9 mouse cellular contexts compared by ENCODE assay signal in the genomic region with DNA sequence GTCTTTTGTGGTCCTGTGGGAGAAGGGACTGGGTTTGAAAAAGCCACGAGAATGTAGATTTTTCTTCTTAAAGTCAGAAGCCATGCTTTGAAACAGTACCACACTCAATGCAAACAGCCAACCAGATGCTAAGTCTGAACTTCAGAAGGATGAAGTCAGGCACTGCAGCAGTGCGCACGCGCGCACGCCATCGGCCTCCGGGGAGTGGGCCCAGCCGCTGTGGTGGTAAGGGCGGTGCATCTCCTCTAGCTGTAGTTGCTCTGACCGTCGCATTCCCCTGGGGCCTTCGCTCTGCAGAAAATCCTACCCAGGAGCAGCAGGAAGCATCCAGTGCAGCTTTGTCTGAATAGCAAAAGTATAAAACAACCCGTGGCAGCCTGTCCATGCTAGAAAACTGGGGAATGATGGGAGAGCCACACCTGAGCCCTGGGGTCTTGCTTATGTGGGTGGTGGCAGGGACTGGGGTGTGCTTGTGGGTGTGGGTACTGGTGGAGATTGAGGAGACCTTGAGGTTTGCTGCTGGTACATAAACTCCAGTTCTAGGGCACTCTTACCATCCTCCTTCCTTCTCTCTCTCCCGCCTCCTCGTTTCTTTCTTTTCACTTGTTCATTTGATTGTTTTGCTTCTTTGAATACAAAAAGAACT. TPM values are rescaled to one million over a fixed set of nuclear protein-coding genes. Genes with fewer than 3 reads are reported as not detected.
DNase-seq lines count a peak whose midpoint lies in the region; ATAC-seq lines count a peak whose summit lies in the region.
"Had no signal": no experiment of that assay in that cellular context is flagged by ENCODE, and none has a peak within 500 bp of the region (broad histone marks: within the 10 kb centered on the region; RNA-seq: fewer than 3 reads in every experiment).

No protein-coding gene starts in this region.

- H3K27me3 ChIP-seq in heart, embryonic 10.5 days (ENCODE audit: insufficient read depth, poor library complexity, severe bottlenecking): peaks cover 17% of the 10 kb centered on the region
- no peaks in the 10 kb centered on the region for H3K27me3 ChIP-seq in forebrain, embryonic 16.5 days (replicated peaks; ENCODE audit: control insufficient read depth, insufficient read depth, low read length)
- H3K27me3 ChIP-seq in midbrain, embryonic 14.5 days (ENCODE audit: control insufficient read depth, insufficient read depth, low read length): no peaks in the 10 kb centered on the region

- peak; percentile 88 for ATAC-seq in forebrain, embryonic 16.5 days
- peak; percentile 88 for ATAC-seq in midbrain, embryonic 14.5 days (ENCODE audit: low FRiP score, low TSS enrichment)
- no peak for ATAC-seq in megakaryocyte progenitor cell, adult 5-6 weeks (replicated peaks; ENCODE audit: poor library complexity)
- no peak for ATAC-seq in erythroid progenitor cell, adult 5-6 weeks (replicated peaks; ENCODE audit: low FRiP score, poor library complexity, severe bottlenecking)

- WGBS in heart, embryonic 10.5 days: 45% methylated on average over 16 of the region's 16 CpGs
- 17% methylated on average over 16 of the region's 16 CpGs for WGBS in forebrain, embryonic 16.5 days
- 17% methylated on average over 16 of the region's 16 CpGs for WGBS in midbrain, embryonic 14.5 days

- DNase-seq in heart, embryonic 10.5 days (ENCODE audit: low spot score): no peak
- DNase-seq in heart, adult 18-20 months: no peak
- DNase-seq in ES-CJ7 (ENCODE audit: low read depth, low spot score): peak; percentile 67
- DNase-seq in midbrain, embryonic 14.5 days: peak; percentile 88
- DNase-seq in spleen, postnatal 10 days (ENCODE audit: low spot score in 2 of 2): no peak

- H3K4me2 ChIP-seq in forebrain, embryonic 16.5 days (ENCODE audit: low read length): peak overlapping the region; percentile 46
- H3K4me2 ChIP-seq in midbrain, embryonic 14.5 days (ENCODE audit: low read length): peak overlapping the region; percentile 52

- H3K9me3 ChIP-seq in heart, embryonic 10.5 days: no peaks in the 10 kb centered on the region
- H3K9me3 ChIP-seq in forebrain, embryonic 16.5 days (ENCODE audit: control insufficient read depth, low read length): no peaks in the 10 kb centered on the region
- no peaks in the 10 kb centered on the region for H3K9me3 ChIP-seq in midbrain, embryonic 14.5 days (ENCODE audit: control insufficient read depth, low read length)

- H3K9ac ChIP-seq in forebrain, embryonic 16.5 days (replicated peaks; ENCODE audit: low read depth, low read length): peak overlapping the region; percentile 47
- H3K9ac ChIP-seq in midbrain, embryonic 14.5 days (replicated peaks; ENCODE audit: low read length): peak overlapping the region; percentile 52

- H3K27ac ChIP-seq in heart, embryonic 10.5 days: no peak overlapping the region
- H3K27ac ChIP-seq in forebrain, embryonic 16.5 days (ENCODE audit: low read length): peak overlapping the region; percentile 26; the same call in 1 of the 2 replicates
- peak overlapping the region; percentile 84 for H3K27ac ChIP-seq in midbrain, embryonic 14.5 days (replicated peaks; ENCODE audit: low read depth, low read length)

- H3K36me3 ChIP-seq in heart, embryonic 10.5 days: no peaks in the 10 kb centered on the region
- H3K36me3 ChIP-seq in forebrain, embryonic 16.5 days (ENCODE audit: control insufficient read depth, insufficient read depth): no peaks in the 10 kb centered on the region
- no peaks in the 10 kb centered on the region for H3K36me3 ChIP-seq in midbrain, embryonic 14.5 days (ENCODE audit: control insufficient read depth, insufficient read depth, low read length)

- H3K4me3 ChIP-seq in heart, embryonic 10.5 days: peak overlapping the region; percentile 2; the same call in 1 of the 2 replicates
- H3K4me3 ChIP-seq in forebrain, embryonic 16.5 days (replicated peaks; ENCODE audit: low read length): peak overlapping the region; percentile 28
- peak overlapping the region; percentile 21 for H3K4me3 ChIP-seq in midbrain, embryonic 14.5 days (replicated peaks; ENCODE audit: low read depth, low read length)
- H3K4me3 ChIP-seq: myocyte had no signal

- 0 out of 2 replicates have a peak, but pooled peaks cover 5% of the 10 kb centered on the region for H3K4me1 ChIP-seq in heart, embryonic 10.5 days
- peaks cover 4% of the 10 kb centered on the region for H3K4me1 ChIP-seq in forebrain, embryonic 16.5 days (replicated peaks; ENCODE audit: control insufficient read depth, insufficient read depth, low read length)
- peaks cover 20% of the 10 kb centered on the region for H3K4me1 ChIP-seq in midbrain, embryonic 14.5 days (ENCODE audit: control insufficient read depth, insufficient read depth, low read length)

RNA-seq across cellular contexts. Expression of gene Phactr3, which starts 56.6 kb away (rescaled TPM):
- 10.8 and 14.0 TPM in 2 replicates for polyA plus RNA-seq in heart, embryonic 10.5 days (2016; fragmentation: Nextera tagmentation; extraction: Ambion mirVana)
- total RNA-seq in heart, adult 18-20 months (2021): under 1 TPM; 0.69 to 0.94 TPM
- 59.8 and 71.8 TPM in 2 replicates for polyA plus RNA-seq in forebrain, embryonic 16.5 days (2015; fragmentation: Nextera tagmentation; extraction: Ambion mirVana)
- polyA plus RNA-seq in midbrain, embryonic 14.5 days (2014; fragmentation: Nextera tagmentation; extraction: Ambion mirVana): 62.5 and 79.2 TPM in 2 replicates
- total RNA-seq in megakaryocyte progenitor cell, adult 5-6 weeks (2015): 0.05 TPM in 1 of 2 replicates, not detected in the other
- not detected in 2 replicates for total RNA-seq in megakaryocyte progenitor cell, adult 5-6 weeks (2017)
- total RNA-seq in erythroid progenitor cell, adult 5-6 weeks (2015; ENCODE audit: low replicate concordance): not detected in 2 replicates
- not detected in 2 replicates for total RNA-seq in erythroid progenitor cell, adult 5-6 weeks (2017; ENCODE audit: low replicate concordance)
- polyA plus RNA-seq: myocyte had no signal

Comparison
In these comparisons a context has a peak if more than half of its experiments do, and no peak if none do; other contexts are left out.
1. DNase-seq: peak in ES-CJ7 (single experiment) and midbrain, embryonic 14.5 days (single experiment); none in heart, embryonic 10.5 days (single experiment), heart, adult 18-20 months (0 of 2) and spleen, postnatal 10 days (0 of 2).
2. ATAC-seq: peak in forebrain, embryonic 16.5 days (single experiment) and midbrain, embryonic 14.5 days (single experiment); none in megakaryocyte progenitor cell, adult 5-6 weeks (single experiment) and erythroid progenitor cell, adult 5-6 weeks (single experiment).
3. Peak in every context shown above with its lines, with median percentiles within 50 percentile points of each other: H3K4me3 ChIP-seq.